Mouse (Mus musculus) c-Kit-positive CD71-positive TER-119-negative erythroid progenitor cells, embryonic 14.5 days (primary cell): ENCODE data around the gene Ergic1.

Experiments
- DNase-seq: peaks from one replicate; pipeline ENCODE4 v3.0.0-alpha.2; 2013; ENCODE audit warnings: low read depth

Ergic1 gene

DNA sequence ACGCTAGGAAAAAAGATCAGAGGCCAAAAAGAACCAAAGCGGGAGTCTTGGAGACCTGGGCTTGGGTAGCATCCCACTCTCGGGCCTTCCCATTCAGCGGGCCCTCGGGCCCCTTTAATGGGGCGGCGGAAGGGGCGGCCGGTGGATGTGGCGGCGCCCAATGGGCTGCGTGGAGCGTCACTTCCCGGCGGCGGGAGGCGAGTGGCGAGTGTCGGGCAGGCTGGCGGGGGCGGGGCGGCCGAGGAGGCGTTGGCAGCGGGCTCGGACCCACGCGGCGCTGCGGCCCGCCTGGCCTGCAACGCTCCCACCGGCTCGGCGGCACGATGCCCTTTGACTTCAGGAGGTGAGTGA, at the start of gene Ergic1:
Ergic1 (plus strand) TSS at position 200 of the 351 bp plus-strand sequence.
- peak; percentile 57 for DNase-seq

DNA sequence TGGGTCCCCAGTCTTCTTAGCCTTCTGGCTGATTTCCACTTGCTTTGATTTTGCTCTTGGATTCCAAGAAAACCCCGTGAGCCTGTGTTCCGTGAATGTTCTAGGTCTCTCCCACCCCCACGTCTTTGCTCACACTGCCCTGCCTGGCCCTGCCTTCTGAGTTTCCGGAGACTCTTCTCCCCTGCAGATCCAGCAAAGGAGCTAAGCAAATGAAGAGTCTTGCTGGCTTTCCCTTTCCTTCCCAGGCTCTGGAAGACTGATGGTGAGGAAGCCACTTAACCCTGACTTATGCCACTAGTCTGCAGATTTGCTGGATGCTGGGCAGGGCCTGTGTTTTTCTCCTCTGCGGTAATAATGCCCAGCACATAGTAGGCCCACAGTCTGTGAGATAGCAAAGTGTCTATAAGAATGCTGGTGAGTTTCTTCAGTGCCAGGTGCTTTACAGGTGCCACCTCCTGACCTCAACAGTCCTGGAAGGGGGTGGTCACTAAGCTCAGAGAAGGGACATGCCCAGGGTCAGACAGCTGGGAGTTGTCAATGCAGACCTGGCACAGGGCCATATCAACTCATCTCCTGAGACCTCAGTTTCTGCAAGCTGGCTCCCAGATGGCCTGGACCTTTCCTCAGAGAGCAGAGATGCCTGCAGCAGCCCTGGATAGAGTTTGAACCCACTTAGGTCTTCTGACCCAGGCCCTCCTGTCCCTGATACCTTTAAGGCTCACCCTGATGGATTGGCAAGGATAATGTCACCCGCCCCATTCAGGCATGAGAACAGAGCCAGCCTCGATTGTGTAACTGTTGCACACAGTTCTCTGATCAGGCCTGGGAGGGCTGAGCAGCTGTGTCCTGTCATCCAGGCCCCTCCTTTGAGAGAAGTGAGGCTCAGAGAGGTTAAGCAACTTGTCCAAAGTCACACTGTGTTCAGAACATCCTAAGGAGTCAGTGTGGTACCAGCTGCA, 49.2 kb upstream of the Ergic1 start:
- DNase-seq: no peak

DNA sequence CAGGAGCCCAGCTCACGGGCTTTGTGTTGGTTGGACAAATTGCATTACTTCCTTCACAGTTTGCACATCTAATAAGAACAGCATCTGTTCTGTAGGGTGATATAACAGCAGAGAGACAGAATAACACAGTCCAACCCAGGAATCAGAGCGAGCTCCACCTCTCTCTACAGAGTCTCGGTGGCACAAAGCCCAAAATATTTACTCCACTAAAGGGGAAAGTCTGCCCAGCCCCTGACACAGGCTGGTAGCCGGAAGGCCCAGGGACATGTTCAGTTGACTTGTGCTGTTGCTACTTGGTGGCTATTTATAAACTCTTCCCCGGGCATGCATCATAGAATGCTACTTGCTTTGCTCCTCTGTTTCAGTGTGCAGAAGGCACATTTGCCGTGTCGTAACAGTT, 48.3 kb upstream of the Ergic1 start:
- no peak for DNase-seq

DNA sequence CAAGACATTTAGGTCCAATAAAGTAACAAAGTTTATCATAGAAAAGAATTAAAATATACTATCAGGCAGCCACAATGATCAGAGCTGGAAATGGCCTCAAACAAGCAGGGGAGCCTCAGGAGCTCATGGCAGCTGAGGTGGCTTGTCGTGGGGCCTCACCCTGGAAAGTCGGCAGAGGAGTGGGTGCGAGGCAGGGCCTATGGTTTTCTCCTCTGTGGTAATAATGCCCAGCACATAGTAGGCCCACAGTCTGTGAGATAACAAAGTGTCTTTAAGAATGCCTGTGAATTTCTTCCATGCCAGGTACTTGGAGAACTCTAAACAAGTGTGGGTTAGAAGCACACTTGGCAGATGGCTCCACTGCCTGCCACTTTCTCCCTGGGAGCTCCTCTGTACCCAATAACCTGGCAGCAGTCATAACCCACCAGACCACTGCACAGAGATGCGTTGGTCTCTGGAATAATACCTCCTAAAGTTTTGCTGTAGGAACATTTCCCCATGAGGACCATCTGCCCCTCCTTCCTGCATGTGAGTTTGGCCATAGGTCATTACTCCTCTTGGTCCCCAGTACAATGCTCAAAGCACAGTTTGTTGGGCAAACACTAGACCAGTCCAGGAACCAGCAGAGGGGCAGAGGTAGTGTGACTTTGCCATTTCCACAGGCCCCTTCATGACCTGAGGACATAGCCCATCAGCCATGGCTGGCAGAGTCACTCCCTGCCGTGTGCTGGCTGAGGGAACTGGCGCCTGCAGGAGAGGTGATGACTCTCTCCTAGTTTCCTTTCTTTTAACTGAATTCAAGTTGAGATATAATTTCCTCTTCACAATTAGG, 47.6 kb upstream of the Ergic1 start:
- no peak for DNase-seq

DNA sequence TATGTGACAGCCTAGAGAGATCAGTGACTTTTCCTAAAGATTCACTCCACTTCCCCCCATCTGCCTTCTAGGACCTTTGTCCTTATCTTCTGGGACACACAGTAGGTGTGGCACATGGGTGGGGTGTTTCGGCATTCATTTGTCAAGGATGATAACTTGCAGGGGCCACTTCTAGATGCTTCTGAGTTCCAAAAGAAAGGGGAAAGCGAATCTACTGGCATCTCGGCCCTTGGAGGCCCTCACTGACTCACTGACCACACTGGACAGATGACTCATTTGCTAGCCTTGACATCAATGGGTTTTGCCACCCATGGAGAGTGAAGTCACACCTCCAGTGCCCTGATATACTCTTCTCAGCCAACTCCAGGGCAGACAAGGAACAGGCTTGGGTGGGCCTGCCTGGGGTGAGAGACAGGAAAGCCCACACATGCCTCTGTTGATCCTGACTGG, 46.7 kb upstream of the Ergic1 start:
- peak; percentile 92 for DNase-seq

DNA sequence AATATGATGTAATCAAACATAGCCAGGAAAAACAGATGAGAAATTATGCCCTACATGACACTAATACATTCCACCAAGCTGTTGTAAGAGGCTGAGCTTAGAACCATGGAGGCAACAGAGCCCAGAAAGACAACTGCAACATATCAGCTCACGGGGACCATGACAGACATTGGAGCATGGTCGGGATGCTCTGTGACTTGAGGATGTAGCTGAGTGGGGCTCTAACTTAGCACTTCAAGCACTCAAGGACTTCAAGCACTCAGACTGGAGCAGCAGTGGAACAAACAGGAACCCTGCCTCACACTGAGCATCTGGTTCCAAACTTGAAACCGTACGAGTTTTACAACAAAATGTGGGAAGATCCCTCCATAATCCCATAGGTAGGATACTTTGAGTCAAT, 45.6 kb upstream of the Ergic1 start:
- DNase-seq: no peak

DNA sequence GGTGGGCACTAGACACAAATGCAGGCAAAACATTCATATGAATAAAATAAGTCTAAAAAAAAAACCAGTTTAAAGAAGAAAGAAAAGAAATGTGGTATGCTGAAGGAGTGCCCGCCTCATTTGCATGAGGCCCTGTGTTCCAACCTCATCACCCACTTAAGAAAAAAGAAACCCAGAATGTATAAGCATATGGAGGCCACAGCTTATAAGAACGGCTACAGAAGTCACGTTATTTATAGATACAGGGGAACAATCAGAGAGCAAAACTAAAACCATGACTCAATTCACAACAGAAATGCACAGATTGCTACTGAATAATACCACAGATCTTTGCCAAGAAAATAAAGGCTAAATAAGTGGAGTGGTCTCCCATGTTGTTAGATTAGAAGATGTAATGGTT, 43.0 kb upstream of the Ergic1 start:
- no peak for DNase-seq

DNA sequence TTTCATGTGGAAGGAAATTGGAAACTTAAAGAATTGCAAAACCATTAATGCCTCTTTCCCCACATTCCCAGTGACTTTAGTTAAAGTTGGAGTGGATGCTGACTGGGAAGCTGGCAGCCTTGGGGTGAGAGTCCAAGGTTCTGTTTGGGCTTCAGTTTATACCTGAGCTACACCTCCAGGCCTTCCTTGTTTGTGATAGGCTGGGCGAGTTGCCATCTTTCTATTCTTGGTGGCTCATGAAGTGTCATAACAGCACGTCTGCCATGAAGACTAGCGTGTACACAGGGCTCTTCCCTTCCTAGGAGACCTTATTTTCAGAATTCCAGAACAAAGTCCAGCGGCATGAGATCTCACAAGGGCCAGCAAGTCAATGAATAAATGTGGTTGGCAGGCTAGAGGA, 38.6 kb upstream of the Ergic1 start:
- no peak for DNase-seq

DNA sequence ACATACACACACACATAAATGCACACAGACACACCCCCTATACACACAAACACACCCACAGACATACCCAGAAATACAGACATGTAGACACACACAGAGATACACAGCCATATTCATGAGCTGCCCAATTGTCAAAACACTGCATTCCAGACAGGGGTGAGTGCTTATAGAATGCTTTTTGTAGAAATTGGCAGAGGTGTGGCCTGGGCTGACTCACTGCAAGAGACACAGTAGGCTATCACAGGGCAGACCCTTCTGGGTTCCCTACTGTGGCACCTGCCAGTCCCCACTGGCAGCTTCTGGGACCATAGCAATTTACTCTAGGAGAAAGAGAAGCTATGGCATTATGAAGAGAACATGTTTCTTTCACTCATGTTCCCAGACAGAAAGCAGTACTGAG, 37.0 kb upstream of the Ergic1 start:
- DNase-seq: no peak

DNA sequence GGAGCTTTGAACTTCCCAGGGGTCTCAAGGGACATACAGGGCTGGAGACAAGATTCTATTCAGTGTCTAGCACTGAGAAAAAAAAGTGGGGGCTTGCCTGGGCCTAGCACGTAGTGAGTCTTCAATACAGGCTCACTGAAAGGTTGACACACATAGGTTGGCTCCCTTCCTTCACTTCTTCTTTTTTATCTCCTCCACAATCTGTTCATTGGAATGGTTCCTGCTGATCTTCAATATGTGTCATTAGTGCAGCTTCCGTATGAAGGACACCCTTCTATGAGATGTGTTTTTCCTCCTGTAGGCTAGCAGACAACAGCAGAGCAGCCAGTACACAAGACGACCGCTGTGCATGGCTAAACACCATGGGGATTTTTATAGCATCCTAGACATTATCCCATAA, 36.5 kb upstream of the Ergic1 start:
- no peak for DNase-seq

DNA sequence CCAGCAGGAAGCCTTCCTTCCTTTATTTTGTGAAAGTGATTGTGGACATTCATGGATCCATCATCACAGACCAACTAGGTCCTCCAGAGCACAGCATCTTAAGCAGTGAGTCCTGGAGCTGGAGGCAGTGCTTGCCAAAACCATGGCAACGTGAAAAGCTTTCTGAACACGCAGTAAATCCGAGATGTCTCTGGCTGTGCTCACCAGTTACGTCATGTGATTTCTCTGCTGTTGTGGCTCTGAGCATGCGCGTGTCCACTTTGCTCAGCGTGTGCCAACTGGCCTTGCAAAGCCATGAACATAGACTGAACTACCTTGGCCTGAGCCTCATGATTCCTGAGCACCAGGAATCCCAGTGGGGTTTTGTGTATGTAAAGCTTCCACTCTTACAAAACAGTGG, 36.0 kb upstream of the Ergic1 start:
- DNase-seq: no peak

DNA sequence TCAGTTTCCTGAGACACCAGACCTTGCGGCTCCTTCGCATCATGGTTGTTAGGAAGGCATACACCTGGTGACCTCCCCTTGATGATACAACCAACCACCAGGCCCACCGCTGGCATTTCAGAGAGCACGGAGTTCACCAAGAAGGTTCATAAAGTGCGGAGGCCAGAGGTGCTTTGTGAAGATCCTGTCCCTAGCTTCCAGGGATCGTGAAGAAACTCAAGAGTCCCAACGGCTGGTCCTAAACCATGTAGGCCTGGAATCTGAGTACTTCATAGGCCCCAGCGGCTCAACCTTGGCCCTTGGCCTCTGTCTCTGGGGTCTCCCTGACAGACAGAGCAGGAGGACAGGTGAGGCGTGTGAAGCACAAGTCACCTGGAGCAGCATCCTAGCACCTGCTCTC, 34.0 kb upstream of the Ergic1 start:
- DNase-seq: no peak

DNA sequence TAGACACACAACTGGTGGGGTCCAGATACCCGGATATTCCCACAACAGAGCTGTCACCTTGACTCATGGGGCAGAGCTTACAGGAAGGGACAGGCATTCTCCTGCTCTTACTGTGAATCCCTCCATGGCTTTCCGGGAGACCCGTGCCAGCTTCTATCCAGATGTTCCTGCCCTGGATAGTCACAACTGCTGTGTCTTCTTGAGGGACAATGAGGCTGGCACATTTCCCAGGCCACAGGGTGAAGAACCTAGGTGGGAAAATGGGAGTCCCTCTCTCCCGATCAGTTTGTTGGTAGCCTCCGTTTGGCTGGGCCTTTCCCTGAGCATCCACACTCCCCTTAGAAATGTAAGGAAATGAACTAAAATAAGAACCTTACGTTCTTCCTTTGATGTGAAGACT, 32.5 kb upstream of the Ergic1 start:
- no peak for DNase-seq

DNA sequence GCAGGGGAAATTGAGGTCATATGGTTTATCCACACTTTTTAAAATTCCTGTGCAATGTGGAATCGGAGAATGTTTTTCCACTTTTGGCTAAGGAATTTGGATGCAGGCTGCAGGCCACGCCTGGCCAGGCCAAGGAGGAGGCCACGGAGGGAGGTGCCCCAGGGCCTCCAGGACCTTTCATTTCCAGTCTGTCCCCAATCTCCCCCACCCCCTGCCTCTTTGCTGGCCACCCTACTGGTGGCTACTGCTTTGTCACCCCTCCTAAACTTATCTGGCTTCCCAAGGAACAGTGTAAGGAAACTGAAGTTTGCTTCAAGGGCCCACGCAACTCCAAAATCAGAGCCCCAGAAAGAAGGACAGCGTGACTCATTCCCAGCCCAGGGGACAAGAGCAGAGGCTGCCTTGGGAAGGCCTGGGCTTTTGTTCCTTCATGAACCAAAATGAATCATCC, 31.5 kb upstream of the Ergic1 start:
- DNase-seq: no peak

DNA sequence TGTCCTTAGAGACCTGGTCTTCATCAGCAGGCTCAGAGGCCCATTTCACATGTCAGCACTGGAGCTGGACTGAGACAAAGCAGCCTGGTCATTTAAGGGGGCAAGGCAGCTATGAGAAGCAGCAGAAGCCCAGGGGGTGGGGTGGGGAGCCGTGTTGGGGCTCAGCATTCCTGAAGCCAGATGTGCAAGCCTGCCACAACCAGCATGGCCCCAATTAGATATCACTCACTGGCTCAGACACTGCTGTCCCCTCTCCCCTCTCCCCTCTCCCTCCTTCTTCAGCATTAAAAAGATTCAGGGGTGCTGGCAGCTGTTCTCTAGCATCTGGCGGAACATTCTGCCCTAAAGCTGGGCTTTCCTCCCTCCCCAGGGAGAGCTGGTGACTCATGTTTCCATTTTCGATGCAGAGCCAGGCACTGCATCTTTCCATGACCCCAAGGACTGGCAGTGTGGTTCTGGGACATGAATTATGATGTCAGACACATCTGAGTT, 30.7 kb upstream of the Ergic1 start:
- DNase-seq: no peak

DNA sequence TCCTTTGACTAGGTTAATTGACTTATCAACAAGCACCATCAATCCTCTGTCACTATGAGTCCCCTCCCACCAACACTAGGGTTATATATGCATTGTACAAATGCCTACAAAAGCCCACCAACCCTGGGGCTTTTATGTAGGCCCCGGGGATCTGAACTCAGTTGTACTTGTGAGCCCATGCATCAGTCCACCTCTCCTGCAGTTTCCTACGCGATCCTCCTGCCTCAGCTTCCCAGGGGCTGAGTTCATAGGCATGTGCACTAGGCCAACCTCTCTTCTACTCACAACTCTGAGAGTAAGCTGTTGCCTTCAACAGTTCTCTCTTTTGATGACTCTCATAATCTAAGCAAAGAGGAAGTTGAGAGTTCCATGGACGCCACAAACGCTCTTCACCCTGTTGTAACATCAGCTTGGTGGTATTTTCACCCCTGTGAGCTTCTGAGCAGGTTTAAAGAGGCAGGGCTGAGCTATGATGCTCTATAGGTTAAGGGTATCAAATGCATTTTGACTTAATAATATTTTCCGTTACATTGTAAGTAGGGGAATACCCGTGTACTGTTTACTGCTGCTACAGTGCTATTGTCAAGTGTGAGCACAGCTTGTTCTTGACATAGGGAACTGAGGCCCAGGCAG, 29.8 kb upstream of the Ergic1 start:
- DNase-seq: no peak

DNA sequence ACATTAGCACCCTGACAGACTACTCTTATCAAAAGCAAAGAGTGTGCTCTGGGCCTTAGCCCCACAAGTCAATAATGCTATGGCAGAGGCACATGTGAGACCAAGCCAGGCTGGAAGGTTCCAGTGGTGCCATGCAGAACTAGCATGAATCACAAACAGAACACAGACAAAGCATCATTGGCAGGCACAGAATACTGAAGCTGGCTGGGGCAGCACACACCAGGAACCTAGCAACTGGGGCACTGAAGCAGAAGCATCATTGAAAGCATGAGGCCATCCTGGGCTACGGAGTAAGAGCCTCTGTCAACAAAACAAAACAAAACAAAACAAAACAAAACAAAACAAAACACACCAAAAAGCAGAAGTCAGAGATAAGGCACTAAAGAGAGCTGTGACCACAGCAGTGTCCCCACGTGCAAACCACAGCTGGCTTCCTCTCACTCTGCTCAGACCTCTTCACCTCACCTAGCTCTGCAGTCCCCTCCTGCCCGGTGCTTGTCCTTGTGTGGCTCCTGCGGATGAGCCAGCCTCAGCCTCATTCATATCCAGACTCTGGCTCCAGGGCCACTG, 28.7 kb upstream of the Ergic1 start:
- no peak for DNase-seq

DNA sequence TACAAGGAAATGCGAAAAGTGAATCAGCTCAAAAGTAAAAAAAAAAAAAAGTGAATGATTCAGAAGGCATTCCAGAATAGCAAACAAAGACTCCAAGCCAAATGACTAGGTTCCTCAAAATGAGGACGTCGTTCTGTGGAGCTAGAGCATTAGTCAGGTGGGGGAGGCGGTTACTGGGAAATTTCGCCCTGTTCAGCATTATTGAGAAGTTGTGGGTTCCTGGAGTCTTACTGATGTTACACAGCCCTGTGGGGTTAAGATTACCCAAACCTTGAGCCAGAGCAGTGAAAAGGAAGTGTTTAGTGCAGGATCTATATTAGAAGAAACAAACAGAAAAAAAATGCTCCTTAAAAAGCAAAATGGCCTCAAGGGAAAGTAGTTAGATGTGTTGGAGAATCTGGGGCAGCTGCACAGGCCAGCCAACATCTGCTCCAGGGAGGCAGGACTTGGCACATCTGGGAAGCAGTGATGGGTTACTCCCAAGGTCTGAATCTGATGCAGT, 27.4 kb upstream of the Ergic1 start:
- peak; percentile 44 for DNase-seq

DNA sequence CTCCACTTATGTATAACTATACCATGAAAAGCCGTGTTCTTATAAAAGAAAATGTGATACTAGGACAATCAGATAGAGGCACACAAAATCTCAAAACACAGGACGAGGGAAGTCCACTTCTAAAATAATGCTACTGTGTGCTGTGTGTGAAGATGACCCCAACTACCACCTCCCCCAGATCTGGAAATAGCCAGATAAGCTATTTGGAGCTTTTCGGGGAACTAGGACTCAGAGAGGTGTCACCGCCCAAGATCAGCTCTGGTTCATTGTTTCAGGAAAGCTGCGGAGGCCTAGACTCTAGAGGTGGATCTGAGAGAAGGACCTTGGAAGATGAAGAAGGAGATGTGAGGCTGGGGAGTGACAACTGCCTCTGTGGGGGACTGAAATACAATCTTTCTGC, 26.6 kb upstream of the Ergic1 start:
- peak; percentile 64 for DNase-seq

DNA sequence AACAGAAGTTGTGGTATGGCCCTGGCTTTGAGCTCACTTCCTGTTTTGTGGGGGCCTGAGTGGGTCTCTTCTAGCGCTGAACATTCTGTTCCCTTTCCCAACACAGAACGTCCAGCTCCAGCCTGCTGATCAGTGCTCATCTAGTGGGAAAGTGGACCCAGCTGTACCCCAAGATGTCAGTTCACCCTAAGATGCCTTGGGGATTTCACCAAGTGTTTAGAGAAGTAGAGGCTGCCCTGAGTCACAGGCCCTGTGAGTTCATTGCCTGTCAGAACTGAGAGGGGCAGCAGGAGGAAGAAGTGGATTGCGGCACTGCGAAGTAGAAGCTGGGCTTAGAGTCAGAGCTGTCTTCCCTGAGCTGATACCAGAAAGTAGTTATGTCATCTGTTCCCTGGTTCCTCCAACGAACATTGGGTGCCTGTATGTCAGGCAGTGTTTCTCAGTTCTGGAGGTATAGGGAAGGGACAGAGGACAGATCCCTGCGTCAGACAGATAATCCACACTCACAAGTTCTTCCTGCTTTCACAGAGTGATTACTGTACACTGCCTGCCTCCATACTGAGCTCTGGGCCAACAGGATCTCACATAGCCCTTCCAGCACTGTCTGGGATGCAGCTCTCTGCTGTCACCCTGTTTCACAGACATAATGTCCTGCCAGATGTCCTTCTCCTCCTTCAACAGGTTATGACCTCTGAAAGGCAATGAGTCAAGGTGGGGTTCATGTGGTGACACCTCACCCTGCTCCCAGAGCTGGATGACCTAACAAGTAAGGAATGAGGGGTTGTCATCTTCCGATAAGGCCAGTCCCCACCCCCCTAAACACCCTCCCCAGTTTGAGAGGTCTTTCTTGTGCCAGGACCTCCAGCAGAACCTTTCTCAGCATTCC, 25.8 kb upstream of the Ergic1 start:
- DNase-seq: no peak
